Mouse (Mus musculus) thymus, adult 2 months (tissue): ENCODE results near the gene Ccne1. TPM values are rescaled to one million over a fixed set of nuclear protein-coding genes. Genes with fewer than 3 reads are reported as not detected.
A peak's percentile ranks its signal among the peaks of the same experiment; 100 is the strongest.

Experiments used
- DNase-seq: peaks from one replicate; pipeline ENCODE4 v3.0.0; 2021
- H3K27ac ChIP-seq: fragments of 200-500 bp; 2 replicates; pipeline ENCODE4 v1.5.1; 2012; ENCODE audit warnings: low read length, control low read depth; ENCODE audit not compliant: control insufficient read depth, insufficient read depth
- H3K27me3 ChIP-seq: fragments of 200-500 bp; 2 replicates; pipeline ENCODE4 v1.6.1; 2012; ENCODE audit warnings: mild to moderate bottlenecking, low read length, moderate library complexity, mixed read lengths; ENCODE audit not compliant: control insufficient read depth, insufficient read depth
- H3K36me3 ChIP-seq: fragments of 200-500 bp; 2 replicates; pipeline ENCODE4 v1.6.1; 2012; ENCODE audit warnings: mild to moderate bottlenecking, low read length, moderate library complexity; ENCODE audit not compliant: control insufficient read depth, insufficient read depth
- H3K4me1 ChIP-seq: fragments of 200-500 bp; replicated peaks from 2 replicates; pipeline ENCODE4 v1.6.1; 2012; ENCODE audit warnings: low read length; ENCODE audit not compliant: control insufficient read depth, insufficient read depth
- H3K4me3 ChIP-seq: fragments of 200-500 bp; 2 replicates; pipeline ENCODE4 v1.5.1; 2012; ENCODE audit warnings: mild to moderate bottlenecking, low read length, control low read depth, moderate library complexity; ENCODE audit not compliant: control insufficient read depth, insufficient read depth
- CTCF ChIP-seq: fragments of 200-500 bp; IDR thresholded peaks from 2 replicates; pipeline ENCODE4 v1.5.1; 2012; ENCODE audit warnings: mild to moderate bottlenecking, control low read depth, low read length, moderate library complexity, borderline replicate concordance; ENCODE audit not compliant: control insufficient read depth, poor library complexity, insufficient read depth; ENCODE audit errors: extremely low read depth
- POLR2A ChIP-seq: fragments of 200-500 bp; IDR thresholded peaks from 2 replicates; pipeline ENCODE4 v1.6.1; 2012; ENCODE audit warnings: mild to moderate bottlenecking, low read length, control low read depth, moderate library complexity; ENCODE audit not compliant: control insufficient read depth, poor library complexity, insufficient read depth; ENCODE audit errors: extremely low read depth
- WGBS: fragments of 180-500 bp; shearing (Covaris S2); methylation state at CpG from one replicate; pipeline ENCODE4 v1.1.7; 2018; 5-methylcytosine and 5-hydroxymethylcytosine counted together
- polyA plus RNA-seq: library from polyadenylated mRNA; depleted of rRNA; stranded (reverse); fragments of >200 nt; gene quantifications from 2 replicates; pipeline ENCODE4 v1.2.3, GENCODE M21; 2012

The Ccne1 gene
- polyA plus RNA-seq, 1 experiment = 27.1 TPM

- no peaks in the 10 kb centered on the region for H3K36me3 ChIP-seq
- TF ChIP-seq POLR2A = no peak
- TF ChIP-seq CTCF = peak; percentile 57; the same call in 1 of the 2 replicates
- H3K4me1 ChIP-seq = no peaks in the 10 kb centered on the region
- H3K4me3 ChIP-seq = no peak overlapping the region
- peak; percentile 64 for DNase-seq
- no peaks in the 10 kb centered on the region for H3K27me3 ChIP-seq
- 34% methylated on average over 3 of the region's 3 CpGs for WGBS
- H3K27ac ChIP-seq = no peak overlapping the region
Observed at GRCm38 (mm10) chr7:38073782-38074181, 33.6 kb downstream of the Ccne1 start.

- no peaks in the 10 kb centered on the region for H3K27me3 ChIP-seq
- TF ChIP-seq CTCF (no peak), POLR2A (no peak)
- no peak overlapping the region for H3K4me3 ChIP-seq
- no peak overlapping the region for H3K27ac ChIP-seq
- H3K36me3 ChIP-seq = no peaks in the 10 kb centered on the region
- no peak for DNase-seq
- no peaks in the 10 kb centered on the region for H3K4me1 ChIP-seq
- 58% methylated on average over 5 of the region's 5 CpGs for WGBS
Observed at GRCm38 (mm10) chr7:38071065-38071464, 36.3 kb downstream of the Ccne1 start.

GRCm38 (mm10) chr7:38070663-38071062 is 36.7 kb downstream of the Ccne1 start:
- Histone ChIP-seq H3K4me1 (no peaks in the 10 kb centered on the region), H3K27ac (no peak overlapping the region), H3K36me3 (no peaks in the 10 kb centered on the region), H3K4me3 (no peak overlapping the region), H3K27me3 (no peaks in the 10 kb centered on the region)
- no peak for TF ChIP-seq CTCF
- no peak for TF ChIP-seq POLR2A
- no peak for DNase-seq
- WGBS = 46% methylated on average over 2 of the region's 2 CpGs

GRCm38 (mm10) chr7:38064431-38064830 is 42.9 kb downstream of the Ccne1 start:
- TF ChIP-seq CTCF = no peak
- TF ChIP-seq POLR2A = no peak
- WGBS = 73% methylated on average over 4 of the region's 4 CpGs
- no peak for DNase-seq
- Histone ChIP-seq H3K4me3 (no peak overlapping the region), H3K36me3 (no peaks in the 10 kb centered on the region), H3K27ac (no peak overlapping the region), H3K4me1 (peaks cover 5% of the 10 kb centered on the region), H3K27me3 (no peaks in the 10 kb centered on the region)

- DNase-seq = peak; percentile 89
- Histone ChIP-seq H3K4me1 (peaks cover 5% of the 10 kb centered on the region), H3K27me3 (no peaks in the 10 kb centered on the region), H3K36me3 (no peaks in the 10 kb centered on the region), H3K27ac (no peak overlapping the region), H3K4me3 (peak overlapping the region; percentile 46)
- TF ChIP-seq CTCF (peak; percentile 95), POLR2A (no peak)
- 7% methylated on average over 57 of the region's 57 CpGs for WGBS
Observed at GRCm38 (mm10) chr7:38061060-38061970, 46.0 kb downstream of the Ccne1 start.

GRCm38 (mm10) chr7:38059636-38060330 is 47.6 kb downstream of the Ccne1 start:
- 70% methylated on average over 8 of the region's 8 CpGs for WGBS
- Histone ChIP-seq H3K27me3 (no peaks in the 10 kb centered on the region), H3K27ac (no peak overlapping the region), H3K4me3 (no peak overlapping the region), H3K4me1 (peaks cover 5% of the 10 kb centered on the region), H3K36me3 (no peaks in the 10 kb centered on the region)
- no peak for DNase-seq
- TF ChIP-seq POLR2A = no peak
- TF ChIP-seq CTCF = no peak
